Mouse (Mus musculus) adrenal gland, postnatal 10 days (tissue): ENCODE data around the gene Gpr88. TPM values are rescaled to one million over a fixed set of nuclear protein-coding genes. Genes with fewer than 3 reads are reported as not detected.

Source experiments
- DNase-seq: peaks from one replicate; pipeline ENCODE4 v3.0.0; 2021; ENCODE audit warnings: mixed read lengths
- long read RNA-seq, 2 experiments: library from polyadenylated mRNA; stranded (forward); transcript quantifications; one replicate each; pipeline ENCODE4 v2.0.0; 2021
- total RNA-seq, 2 experiments: library from RNA; stranded (reverse); gene quantifications; 2 replicates each; pipeline ENCODE4 v1.2.3; 2021

The Gpr88 gene
- under 1 TPM; 0.55 to 0.75 TPM for total RNA-seq
- long read RNA-seq, experiment 1 = 0 reads
- long read RNA-seq, experiment 2 = 0 reads

GRCm38 (mm10) chr3:116253077-116253531 lies at the start of gene Gpr88:
Gene Gpr88, minus strand, starts transcription at chr3:116253503.
- peak; percentile 34 for DNase-seq

- DNase-seq = no peak
These were observed 49.3 kb upstream of the Gpr88 start for GRCm38 (mm10) chr3:116302581-116302980.

- DNase-seq = no peak
These were observed 48.5 kb upstream of the Gpr88 start for GRCm38 (mm10) chr3:116301754-116302153.

GRCm38 (mm10) chr3:116298727-116299126 lies 45.4 kb upstream of the Gpr88 start:
- DNase-seq = no peak

GRCm38 (mm10) chr3:116298003-116298402 lies 44.7 kb upstream of the Gpr88 start:
- no peak for DNase-seq

- DNase-seq = no peak
These were observed 43.9 kb upstream of the Gpr88 start for GRCm38 (mm10) chr3:116297170-116297569.

GRCm38 (mm10) chr3:116290041-116290815 lies 36.9 kb upstream of the Gpr88 start:
- no peak for DNase-seq

GRCm38 (mm10) chr3:116288833-116289232 lies 35.5 kb upstream of the Gpr88 start:
- peak; percentile 8 for DNase-seq

GRCm38 (mm10) chr3:116284735-116285134 lies 31.4 kb upstream of the Gpr88 start:
- DNase-seq = no peak

GRCm38 (mm10) chr3:116283996-116284395 lies 30.7 kb upstream of the Gpr88 start:
- no peak for DNase-seq

- DNase-seq = no peak
These were observed 28.4 kb upstream of the Gpr88 start for GRCm38 (mm10) chr3:116281663-116282062.

GRCm38 (mm10) chr3:116277146-116277545 lies 23.8 kb upstream of the Gpr88 start:
- DNase-seq = no peak

GRCm38 (mm10) chr3:116271679-116272078 lies 18.4 kb upstream of the Gpr88 start:
- no peak for DNase-seq

- DNase-seq = no peak
These were observed 13.8 kb upstream of the Gpr88 start for GRCm38 (mm10) chr3:116267036-116267654.

GRCm38 (mm10) chr3:116266360-116266759 lies 13.1 kb upstream of the Gpr88 start:
- no peak for DNase-seq

GRCm38 (mm10) chr3:116263977-116264376 lies 10.7 kb upstream of the Gpr88 start:
- DNase-seq = no peak

- peak; percentile 17 for DNase-seq
These were observed 9.8 kb upstream of the Gpr88 start for GRCm38 (mm10) chr3:116263061-116263460.

GRCm38 (mm10) chr3:116256104-116256503 lies 2.8 kb upstream of the Gpr88 start:
- no peak for DNase-seq

GRCm38 (mm10) chr3:116252255-116253040 lies 855 bp downstream of the Gpr88 start:
- peak; percentile 38 for DNase-seq

GRCm38 (mm10) chr3:116251481-116252254 lies 1.6 kb downstream of the Gpr88 start:
- peak; percentile 51 for DNase-seq

GRCm38 (mm10) chr3:116249026-116249425 lies 4.3 kb downstream of the Gpr88 start:
- DNase-seq = peak; percentile 4

- no peak for DNase-seq
These were observed 8.8 kb downstream of the Gpr88 start for GRCm38 (mm10) chr3:116244476-116244875.
